In genomic region chr4:43652726-43653125, GRCm38 (mm10) we compare ENCODE assay signal across 10 mouse cellular contexts. TPM values are rescaled to one million over a fixed set of nuclear protein-coding genes. Genes with fewer than 3 reads are reported as not detected.
DNase-seq lines count a peak whose midpoint lies in the region; ATAC-seq and TF ChIP-seq lines count a peak whose summit lies in the region.
"Had no signal": no experiment of that assay in that cellular context is flagged by ENCODE, and none has a peak within 500 bp of the region (broad histone marks: within the 10 kb centered on the region; RNA-seq: fewer than 3 reads in every experiment).

No protein-coding gene starts in this region.

- peak overlapping the region; percentile 56 for H3K27ac ChIP-seq in hindbrain, embryonic 13.5 days
- no peak overlapping the region for H3K27ac ChIP-seq in liver, embryonic 13.5 days
- no peak overlapping the region for H3K27ac ChIP-seq in thymus, adult 2 months (ENCODE audit: control insufficient read depth, insufficient read depth, low read length)
- H3K27ac ChIP-seq: embryonic facial prominence, embryonic 15.5 days had no signal

- peak overlapping the region; percentile 51 for H3K4me2 ChIP-seq in hindbrain, embryonic 13.5 days
- peak overlapping the region; percentile 54; the same call in 1 of the 2 replicates for H3K4me2 ChIP-seq in liver, embryonic 13.5 days

- peak; percentile 12 for DNase-seq in cerebellum, adult 11-12 months
- DNase-seq in cerebellum, postnatal 10 days, result no peak
- DNase-seq in liver, embryonic 13.5 days, result no peak
- DNase-seq in thymus, adult 2 months, result no peak
- no peak for DNase-seq in spleen, adult 18-20 months

- no peak for TF ChIP-seq CTCF in E14TG2a.4 (conservative IDR thresholded peaks at IDR 0.05; ENCODE audit: low read length)
- TF ChIP-seq CTCF in thymus, adult 2 months (IDR thresholded peaks at IDR 0.05; ENCODE audit: borderline replicate concordance, control insufficient read depth, extremely low read depth, insufficient read depth, low read length, poor library complexity), result no peak

- TF ChIP-seq POLR2A in thymus, adult 2 months (IDR thresholded peaks at IDR 0.05; ENCODE audit: control insufficient read depth, extremely low read depth, insufficient read depth, low read length, poor library complexity), result no peak

- H3K4me3 ChIP-seq in E14TG2a.4 (replicated peaks; ENCODE audit: low read length), result peak overlapping the region; percentile 57
- peak overlapping the region; percentile 33 for H3K4me3 ChIP-seq in hindbrain, embryonic 13.5 days
- H3K4me3 ChIP-seq in liver, embryonic 13.5 days (replicated peaks), result peak overlapping the region; percentile 47; the same call in 1 of the 2 replicates
- no peak overlapping the region for H3K4me3 ChIP-seq in thymus, adult 2 months (ENCODE audit: control insufficient read depth, insufficient read depth, low read length)

- no peak for ATAC-seq in hindbrain, embryonic 13.5 days (ENCODE audit: low FRiP score)
- no peak for ATAC-seq in liver, embryonic 13.5 days (ENCODE audit: low read depth)
- ATAC-seq in inflammation-experienced regulatory T-cells, adult 6 months, result no peak

- peaks cover 7% of the 10 kb centered on the region; the same call in 1 of the 2 replicates for H3K27me3 ChIP-seq in E14TG2a.4 (ENCODE audit: insufficient read depth, low read length)
- H3K27me3 ChIP-seq in hindbrain, embryonic 13.5 days, result no peaks in the 10 kb centered on the region
- 0 out of 2 replicates have a peak, but pooled peaks cover 4% of the 10 kb centered on the region for H3K27me3 ChIP-seq in liver, embryonic 13.5 days
- H3K27me3 ChIP-seq in thymus, adult 2 months (ENCODE audit: control insufficient read depth, insufficient read depth, low read length), result no peaks in the 10 kb centered on the region
- H3K27me3 ChIP-seq: embryonic facial prominence, embryonic 15.5 days; heart, embryonic 12.5 days had no signal

- H3K36me3 ChIP-seq in E14TG2a.4 (ENCODE audit: insufficient read depth, low read length), result no peaks in the 10 kb centered on the region
- H3K36me3 ChIP-seq in hindbrain, embryonic 13.5 days, result peaks cover 44% of the 10 kb centered on the region
- H3K36me3 ChIP-seq in liver, embryonic 13.5 days, result peaks cover 6% of the 10 kb centered on the region
- H3K36me3 ChIP-seq in thymus, adult 2 months (ENCODE audit: control insufficient read depth, insufficient read depth, low read length), result no peaks in the 10 kb centered on the region

- H3K4me1 ChIP-seq in E14TG2a.4 (replicated peaks; ENCODE audit: low read depth, low read length), result peaks cover 50% of the 10 kb centered on the region
- H3K4me1 ChIP-seq in hindbrain, embryonic 13.5 days (replicated peaks), result peaks cover 31% of the 10 kb centered on the region
- H3K4me1 ChIP-seq in liver, embryonic 13.5 days (replicated peaks), result peaks cover 33% of the 10 kb centered on the region
- H3K4me1 ChIP-seq in thymus, adult 2 months (replicated peaks; ENCODE audit: control insufficient read depth, insufficient read depth, low read length), result peaks cover 4% of the 10 kb centered on the region

- H3K9ac ChIP-seq in hindbrain, embryonic 13.5 days, result peak overlapping the region; percentile 20; the same call in 1 of the 2 replicates
- H3K9ac ChIP-seq in liver, embryonic 13.5 days, result peak overlapping the region; percentile 48; the same call in 1 of the 2 replicates
- H3K9ac ChIP-seq: embryonic facial prominence, embryonic 15.5 days; heart, embryonic 12.5 days had no signal

- H3K9me3 ChIP-seq in E14TG2a.4 (ENCODE audit: low read length), result peaks cover 7% of the 10 kb centered on the region
- H3K9me3 ChIP-seq in hindbrain, embryonic 13.5 days, result no peaks in the 10 kb centered on the region
- H3K9me3 ChIP-seq in liver, embryonic 13.5 days (replicated peaks), result peaks cover 10% of the 10 kb centered on the region
- H3K9me3 ChIP-seq: embryonic facial prominence, embryonic 15.5 days had no signal

- WGBS in hindbrain, embryonic 13.5 days, result 89% methylated on average over 4 of the region's 4 CpGs
- WGBS in liver, embryonic 13.5 days (ENCODE audit: insufficient replicate concordance), result 62% methylated on average over 4 of the region's 4 CpGs
- 93% methylated on average over 4 of the region's 4 CpGs for WGBS in thymus, adult 2 months

RNA-seq across cellular contexts. Expression of gene Spag8, which starts 0.7 kb away (rescaled TPM):
- polyA plus RNA-seq in hindbrain, embryonic 13.5 days (2015; fragmentation: Nextera tagmentation; extraction: Ambion mirVana), result 6.1 and 8.4 TPM in 2 replicates
- polyA plus RNA-seq in liver, embryonic 13.5 days (2015; fragmentation: Nextera tagmentation; extraction: Ambion mirVana), result 0.10 and 0.12 TPM in 2 replicates
- polyA plus RNA-seq in thymus, adult 2 months (2012; rRNA removed), result 1.00 and 1.0 TPM in 2 replicates
- under 1 TPM in 1 of 3 experiments, not detected in 2; 0.54 TPM for polyA plus RNA-seq in inflammation-experienced regulatory T-cells, adult 6 months (2017; shearing (Covaris generic))

RNA-seq across cellular contexts. Expression of gene Hint2, which starts 3.5 kb away (rescaled TPM):
- 74.8 and 78.6 TPM in 2 replicates for polyA plus RNA-seq in hindbrain, embryonic 13.5 days (2015; fragmentation: Nextera tagmentation; extraction: Ambion mirVana)
- polyA plus RNA-seq in liver, embryonic 13.5 days (2015; fragmentation: Nextera tagmentation; extraction: Ambion mirVana), result 66.4 and 66.9 TPM in 2 replicates
- 28.8 and 41.5 TPM in 2 replicates for polyA plus RNA-seq in thymus, adult 2 months (2012; rRNA removed)
- 10 to 100 TPM; 30.3 to 47.5 (median 34.2) TPM for polyA plus RNA-seq in inflammation-experienced regulatory T-cells, adult 6 months (2017; shearing (Covaris generic))

RNA-seq across cellular contexts. Expression of gene Tmem8b, which starts 16.0 kb away (rescaled TPM):
- polyA plus RNA-seq in hindbrain, embryonic 13.5 days (2015; fragmentation: Nextera tagmentation; extraction: Ambion mirVana), result 16.2 and 16.6 TPM in 2 replicates
- 0.19 and 0.23 TPM in 2 replicates for polyA plus RNA-seq in liver, embryonic 13.5 days (2015; fragmentation: Nextera tagmentation; extraction: Ambion mirVana)
- polyA plus RNA-seq in thymus, adult 2 months (2012; rRNA removed), result 9.0 and 10.0 TPM in 2 replicates
- polyA plus RNA-seq in inflammation-experienced regulatory T-cells, adult 6 months (2017; shearing (Covaris generic)), result 1 to 10 TPM in 1 of 3 experiments, under 1 TPM in 2; 0.87 to 1.0 (median 0.87) TPM

RNA-seq across cellular contexts. Expression of gene Fam221b, which starts 16.2 kb away (rescaled TPM):
- polyA plus RNA-seq in hindbrain, embryonic 13.5 days (2015; fragmentation: Nextera tagmentation; extraction: Ambion mirVana), result 2.3 and 2.8 TPM in 2 replicates
- polyA plus RNA-seq in liver, embryonic 13.5 days (2015; fragmentation: Nextera tagmentation; extraction: Ambion mirVana), result 1.3 and 1.8 TPM in 2 replicates
- polyA plus RNA-seq in thymus, adult 2 months (2012; rRNA removed), result 0.03 TPM in 1 of 2 replicates, not detected in the other
- polyA plus RNA-seq in inflammation-experienced regulatory T-cells, adult 6 months (2017; shearing (Covaris generic)), result 1 to 10 TPM; 2.8 to 3.7 (median 3.4) TPM

RNA-seq across cellular contexts. Expression of gene Npr2, which starts 21.0 kb away (rescaled TPM):
- 17.1 and 18.5 TPM in 2 replicates for polyA plus RNA-seq in hindbrain, embryonic 13.5 days (2015; fragmentation: Nextera tagmentation; extraction: Ambion mirVana)
- polyA plus RNA-seq in liver, embryonic 13.5 days (2015; fragmentation: Nextera tagmentation; extraction: Ambion mirVana), result 0.80 and 0.89 TPM in 2 replicates
- 5.2 and 6.3 TPM in 2 replicates for polyA plus RNA-seq in thymus, adult 2 months (2012; rRNA removed)
- polyA plus RNA-seq in inflammation-experienced regulatory T-cells, adult 6 months (2017; shearing (Covaris generic)), result not detected
